Mouse (Mus musculus) megakaryocyte progenitor cell, adult 5-6 weeks (primary cell): ENCODE measurements around the gene Ttll9. TPM values are rescaled to one million over a fixed set of nuclear protein-coding genes. Genes with fewer than 3 reads are reported as not detected.

Experiments
- ATAC-seq: replicated peaks from 2 replicates; pipeline ENCODE4 v1.8.0; 2016; ENCODE audit warnings: mild to moderate bottlenecking, moderate TSS enrichment, inconsistent platforms; ENCODE audit not compliant: poor library complexity
- total RNA-seq, 2 experiments: library from RNA; stranded (forward) in 1 of 2; stranded (reverse) in 1 of 2; fragments of 157-497, 149-512 nt in 1 of 2; fragments of 200-1000 nt in 1 of 2; gene quantifications; 2 replicates each; pipeline versions ENCODE4 v1.2.3 to v1.2.4; 2015 to 2017

The Ttll9 gene
- total RNA-seq, 2 experiments from 2014 or later = 1.6 to 2.1 TPM

- no peak for ATAC-seq
Measured at GRCm38 (mm10) chr2:153009192-153009973, 47.1 kb downstream of the Ttll9 start.

- ATAC-seq = no peak
Measured at GRCm38 (mm10) chr2:153013724-153014515, 51.6 kb downstream of the Ttll9 start.

GRCm38 (mm10) chr2:153014758-153015593, 52.7 kb downstream of the Ttll9 start, which contains the start of gene Pdrg1:
Gene Pdrg1 (minus strand): TSS chr2:153015427.
- ATAC-seq = peak; percentile 97

DNA sequence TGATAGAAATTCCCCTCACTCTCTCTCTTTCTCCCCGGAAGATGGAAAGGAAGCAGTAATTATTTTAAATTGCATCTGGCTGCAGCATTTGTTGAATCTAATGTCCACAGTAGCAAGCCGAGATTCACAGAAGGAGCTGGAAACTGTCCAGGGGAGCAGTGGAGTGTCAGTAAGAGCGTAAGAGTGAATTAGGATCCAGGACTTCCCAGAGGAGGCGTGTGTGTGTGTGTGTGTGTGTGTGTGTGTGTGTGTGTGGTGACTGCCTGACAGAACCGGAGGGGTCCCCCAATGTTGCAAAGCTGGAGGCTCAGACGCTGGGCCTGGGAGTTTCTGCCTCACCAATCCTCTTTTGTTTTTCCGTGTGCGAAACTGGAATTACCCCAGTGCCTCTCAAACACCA, 53.5 kb downstream of the Ttll9 start:
- ATAC-seq = no peak

DNA sequence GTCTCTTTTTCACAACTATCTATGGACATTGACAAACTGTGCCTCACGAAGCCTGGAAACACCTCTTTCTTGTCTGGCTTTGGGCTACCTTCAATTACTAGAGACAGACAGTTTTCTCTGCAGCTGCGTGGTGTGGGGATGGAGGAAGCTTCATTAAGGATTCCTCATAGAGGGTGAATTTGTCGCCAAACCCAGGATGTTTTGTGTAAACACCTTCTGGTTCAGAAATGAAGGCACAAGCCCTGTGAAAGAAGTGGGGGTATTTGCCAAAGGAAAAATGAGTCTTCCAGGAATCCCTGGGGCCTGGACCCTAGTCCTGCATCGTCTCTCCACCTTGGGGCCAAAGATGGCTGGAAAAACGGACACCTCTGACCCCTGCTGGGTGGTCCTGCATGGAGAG, 54.5 kb downstream of the Ttll9 start:
- ATAC-seq = no peak

DNA sequence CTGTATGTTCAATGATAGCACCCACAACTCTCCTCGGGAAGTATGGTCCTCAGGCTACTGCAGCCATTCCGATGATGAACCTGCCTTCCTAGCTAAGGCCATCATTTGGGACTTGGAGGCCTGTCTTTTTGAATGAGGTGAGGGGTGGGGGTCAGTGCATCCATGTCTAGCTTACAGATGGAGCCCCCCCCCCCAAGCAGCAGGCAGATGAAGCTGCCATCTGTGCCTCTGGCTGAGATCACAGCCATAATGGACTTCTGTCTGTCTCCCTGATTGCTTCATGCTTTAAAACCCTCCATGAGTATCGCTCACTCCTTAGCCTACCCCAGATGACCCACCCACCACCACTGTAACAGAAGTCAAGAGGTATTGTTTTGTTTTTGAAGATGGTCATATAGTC, 57.1 kb downstream of the Ttll9 start:
- ATAC-seq = no peak

GRCm38 (mm10) chr2:153021163-153021562, 58.9 kb downstream of the Ttll9 start:
- peak; percentile 89 for ATAC-seq

DNA sequence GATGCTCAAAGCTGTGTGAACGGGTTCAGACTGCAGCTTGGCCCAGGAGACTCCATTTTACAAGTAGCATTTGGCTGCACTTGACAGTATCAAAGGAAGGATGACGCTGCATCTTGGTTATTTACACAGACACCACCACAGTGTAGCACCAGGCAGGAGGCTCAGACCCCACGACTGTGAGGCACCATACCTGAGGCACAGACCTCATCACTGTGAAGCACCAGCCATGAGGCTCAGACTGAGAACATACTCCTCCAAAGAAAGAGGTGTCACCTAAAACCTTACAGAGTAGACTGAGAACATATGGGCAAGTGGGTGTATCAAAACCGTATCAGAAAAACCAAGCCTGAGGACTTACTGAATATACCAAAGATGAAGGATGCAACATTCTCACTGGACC, 60.6 kb downstream of the Ttll9 start:
- no peak for ATAC-seq

- peak; percentile 66 for ATAC-seq
Measured at GRCm38 (mm10) chr2:153026052-153026451, 63.8 kb downstream of the Ttll9 start.

GRCm38 (mm10) chr2:153027501-153027900, 65.2 kb downstream of the Ttll9 start:
- ATAC-seq = no peak

GRCm38 (mm10) chr2:153030422-153030821, 68.1 kb downstream of the Ttll9 start:
- ATAC-seq = no peak

DNA sequence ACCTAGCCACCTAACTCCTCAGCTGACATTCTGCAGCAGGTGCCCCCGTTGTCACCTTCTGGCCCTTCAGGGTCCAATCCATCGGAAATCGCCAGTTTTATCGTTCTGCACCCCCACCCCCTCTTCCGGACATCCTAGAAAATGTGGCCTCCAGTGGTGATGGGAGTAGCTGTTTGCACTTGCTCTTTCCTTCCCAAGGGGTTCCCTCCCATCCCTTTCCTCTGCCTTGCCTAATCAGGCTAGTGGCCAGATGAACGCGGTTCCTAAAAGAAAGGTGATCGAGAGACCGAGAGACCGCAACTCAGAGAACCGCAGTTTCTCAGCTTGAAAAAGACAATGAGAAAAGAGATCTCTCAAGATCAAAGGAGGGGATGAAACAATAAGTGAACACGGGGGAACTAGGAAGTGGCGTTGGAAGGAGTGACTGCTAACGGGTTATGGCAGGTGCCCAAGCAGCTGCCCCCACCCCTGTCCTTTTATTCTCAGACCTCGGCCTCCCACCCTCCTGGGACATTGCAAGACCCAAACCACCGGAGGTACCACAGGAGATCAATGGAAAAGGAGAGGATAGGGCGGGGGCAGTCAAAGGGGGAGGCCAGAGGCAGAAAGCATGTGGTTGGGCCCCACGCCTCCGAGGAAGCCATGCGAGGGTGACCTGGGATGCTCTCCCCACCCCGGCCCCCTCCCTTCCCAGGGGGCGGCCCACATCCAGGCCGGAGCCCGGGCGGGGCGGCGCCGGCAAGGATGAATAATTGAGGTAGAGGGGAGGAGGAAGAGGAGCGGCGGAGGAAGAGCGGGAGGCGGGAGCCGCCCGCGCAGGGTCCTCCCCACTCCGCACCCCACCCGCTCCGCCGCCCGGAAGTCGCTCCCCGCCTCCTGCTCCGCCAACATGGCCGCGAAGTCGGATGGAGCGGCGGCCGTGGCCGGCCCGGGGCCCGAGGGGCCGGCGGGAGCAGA, 69.1 kb downstream of the Ttll9 start, which contains the start of gene Xkr7:
TSS of gene Xkr7 (plus strand) at position 727 of the 957 bp plus-strand sequence.
- no peak for ATAC-seq

- peak; percentile 100 for ATAC-seq
Measured at GRCm38 (mm10) chr2:153032083-153032842, 70.0 kb downstream of the Ttll9 start.

DNA sequence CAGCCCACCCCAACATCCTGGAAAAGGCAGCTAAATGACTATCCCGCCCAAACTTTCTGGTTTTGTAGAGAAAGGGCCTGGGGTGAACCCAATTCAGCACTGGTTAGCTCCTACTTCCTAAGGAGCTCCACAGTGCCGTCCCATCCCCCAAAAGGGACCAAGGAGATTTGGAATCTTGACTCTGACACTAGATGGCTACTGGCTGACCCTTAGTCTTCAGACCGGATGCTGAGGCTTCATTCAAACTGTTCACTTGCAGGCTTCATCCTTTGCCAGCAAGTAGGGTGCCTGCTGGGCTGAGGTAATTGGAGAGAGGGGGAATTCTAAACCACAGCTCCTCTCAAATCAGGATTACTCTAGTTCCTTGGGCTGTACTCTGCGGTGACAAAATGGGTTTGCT, 70.7 kb downstream of the Ttll9 start:
- no peak for ATAC-seq

GRCm38 (mm10) chr2:153033545-153034230, 71.4 kb downstream of the Ttll9 start:
- no peak for ATAC-seq

GRCm38 (mm10) chr2:153036690-153037089, 74.4 kb downstream of the Ttll9 start:
- ATAC-seq = no peak

- ATAC-seq = no peak
Measured at GRCm38 (mm10) chr2:153043886-153044285, 81.6 kb downstream of the Ttll9 start.

GRCm38 (mm10) chr2:153045884-153046299, 83.6 kb downstream of the Ttll9 start:
- ATAC-seq = peak; percentile 18; the same call in 1 of the 2 replicates
